Mouse (Mus musculus): ENCODE results near the gene Myom1. TPM values are rescaled to one million over a fixed set of nuclear protein-coding genes. Genes with fewer than 3 reads are reported as not detected.

Gene Myom1
- total and polyA plus RNA-seq, 2 experiments from 2014 or later: 238 to 392 TPM

GRCm38 (mm10) chr17:71053134-71053708, 50.8 kb downstream of the Myom1 start:
- no peaks in the 10 kb centered on the region for H3K4me1 ChIP-seq (ENCODE audit: control insufficient read depth, insufficient read depth)
- H3K4me2 ChIP-seq (ENCODE audit: low read depth, low read length): no peak overlapping the region
- H3K27me3 ChIP-seq (ENCODE audit: control insufficient read depth, insufficient read depth, low read length): no peaks in the 10 kb centered on the region
- 90% methylated on average over 6 of the region's 6 CpGs for WGBS
- H3K9me3 ChIP-seq (replicated peaks; ENCODE audit: control insufficient read depth, low read length): no peaks in the 10 kb centered on the region
- TF ChIP-seq CTCF (IDR thresholded peaks at IDR 0.05; ENCODE audit: low read depth): no peak
- no peak for TF ChIP-seq EP300 (IDR thresholded peaks at IDR 0.05; ENCODE audit: low read depth)
- peaks cover 76% of the 10 kb centered on the region for H3K36me3 ChIP-seq (replicated peaks; ENCODE audit: control insufficient read depth, insufficient read depth, low read length)
- ATAC-seq (ENCODE audit: insufficient read depth, low read depth): peak; percentile 10; the same call in 1 of the 2 replicates
- no peak overlapping the region for H3K27ac ChIP-seq (ENCODE audit: low read depth)
- no peak overlapping the region for H3K9ac ChIP-seq (replicated peaks; ENCODE audit: low read depth, low read length)
- DNase-seq (ENCODE audit: low spot score): no peak
- H3K4me3 ChIP-seq (ENCODE audit: low read depth, low read length): no peak overlapping the region

- Histone ChIP-seq H3K4me1 (ENCODE audit: control insufficient read depth, insufficient read depth) (no peaks in the 10 kb centered on the region), H3K4me2 (ENCODE audit: low read depth, low read length) (no peak overlapping the region), H3K27me3 (ENCODE audit: control insufficient read depth, insufficient read depth, low read length) (no peaks in the 10 kb centered on the region), H3K9me3 (replicated peaks; ENCODE audit: control insufficient read depth, low read length) (no peaks in the 10 kb centered on the region), H3K4me3 (ENCODE audit: low read depth, low read length) (no peak overlapping the region), H3K36me3 (replicated peaks; ENCODE audit: control insufficient read depth, insufficient read depth, low read length) (peaks cover 78% of the 10 kb centered on the region), H3K27ac (ENCODE audit: low read depth) (no peak overlapping the region), H3K9ac (replicated peaks; ENCODE audit: low read depth, low read length) (no peak overlapping the region)
- TF ChIP-seq CTCF (IDR thresholded peaks at IDR 0.05; ENCODE audit: low read depth): no peak
- no peak for TF ChIP-seq EP300 (IDR thresholded peaks at IDR 0.05; ENCODE audit: low read depth)
- no peak for ATAC-seq (ENCODE audit: insufficient read depth, low read depth)
- 70% methylated on average over 8 of the region's 8 CpGs for WGBS
- DNase-seq (ENCODE audit: low spot score): no peak
These were observed 52.9 kb downstream of the Myom1 start for GRCm38 (mm10) chr17:71055203-71055894.

- 46% methylated on average over 7 of the region's 7 CpGs for WGBS
- H3K9me3 ChIP-seq (replicated peaks; ENCODE audit: control insufficient read depth, low read length): no peaks in the 10 kb centered on the region
- no peak overlapping the region for H3K4me3 ChIP-seq (ENCODE audit: low read depth, low read length)
- no peak for DNase-seq (ENCODE audit: low spot score)
- TF ChIP-seq EP300 (IDR thresholded peaks at IDR 0.05; ENCODE audit: low read depth) (no peak), CTCF (IDR thresholded peaks at IDR 0.05; ENCODE audit: low read depth) (no peak)
- H3K27me3 ChIP-seq (ENCODE audit: control insufficient read depth, insufficient read depth, low read length): no peaks in the 10 kb centered on the region
- no peak overlapping the region for H3K4me2 ChIP-seq (ENCODE audit: low read depth, low read length)
- H3K9ac ChIP-seq (replicated peaks; ENCODE audit: low read depth, low read length): no peak overlapping the region
- no peak for ATAC-seq (ENCODE audit: insufficient read depth, low read depth)
- no peak overlapping the region for H3K27ac ChIP-seq (ENCODE audit: low read depth)
- H3K36me3 ChIP-seq (replicated peaks; ENCODE audit: control insufficient read depth, insufficient read depth, low read length): peaks cover 80% of the 10 kb centered on the region
- no peaks in the 10 kb centered on the region for H3K4me1 ChIP-seq (ENCODE audit: control insufficient read depth, insufficient read depth)
These were observed 54.0 kb downstream of the Myom1 start for GRCm38 (mm10) chr17:71056405-71056804.

GRCm38 (mm10) chr17:71057758-71058157, 55.3 kb downstream of the Myom1 start:
- no peak for ATAC-seq (ENCODE audit: insufficient read depth, low read depth)
- TF ChIP-seq EP300 (IDR thresholded peaks at IDR 0.05; ENCODE audit: low read depth) (no peak), CTCF (IDR thresholded peaks at IDR 0.05; ENCODE audit: low read depth) (no peak)
- peaks cover 87% of the 10 kb centered on the region for H3K36me3 ChIP-seq (replicated peaks; ENCODE audit: control insufficient read depth, insufficient read depth, low read length)

GRCm38 (mm10) chr17:71059213-71059612, 56.8 kb downstream of the Myom1 start:
- TF ChIP-seq EP300 (IDR thresholded peaks at IDR 0.05; ENCODE audit: low read depth): no peak
- TF ChIP-seq CTCF (IDR thresholded peaks at IDR 0.05; ENCODE audit: low read depth): no peak
- DNase-seq (ENCODE audit: low spot score): no peak
- Histone ChIP-seq H3K27me3 (ENCODE audit: control insufficient read depth, insufficient read depth, low read length) (no peaks in the 10 kb centered on the region), H3K4me2 (ENCODE audit: low read depth, low read length) (no peak overlapping the region), H3K4me3 (ENCODE audit: low read depth, low read length) (no peak overlapping the region), H3K36me3 (replicated peaks; ENCODE audit: control insufficient read depth, insufficient read depth, low read length) (peaks cover 87% of the 10 kb centered on the region), H3K9me3 (replicated peaks; ENCODE audit: control insufficient read depth, low read length) (no peaks in the 10 kb centered on the region), H3K27ac (ENCODE audit: low read depth) (no peak overlapping the region), H3K9ac (replicated peaks; ENCODE audit: low read depth, low read length) (no peak overlapping the region), H3K4me1 (ENCODE audit: control insufficient read depth, insufficient read depth) (no peaks in the 10 kb centered on the region)
- 84% methylated on average over 3 of the region's 3 CpGs for WGBS
- no peak for ATAC-seq (ENCODE audit: insufficient read depth, low read depth)

More at GRCm38 (mm10) chr17:71057758-71058157, 55.3 kb downstream of the Myom1 start:
- H3K4me2 ChIP-seq (ENCODE audit: low read depth, low read length): no peak overlapping the region
- no peak overlapping the region for H3K4me3 ChIP-seq (ENCODE audit: low read depth, low read length)
- no peak overlapping the region for H3K27ac ChIP-seq (ENCODE audit: low read depth)
- H3K9ac ChIP-seq (replicated peaks; ENCODE audit: low read depth, low read length): no peak overlapping the region
- no peak for DNase-seq (ENCODE audit: low spot score)
- 77% methylated on average over 3 of the region's 3 CpGs for WGBS
- H3K4me1 ChIP-seq (ENCODE audit: control insufficient read depth, insufficient read depth): no peaks in the 10 kb centered on the region
- H3K9me3 ChIP-seq (replicated peaks; ENCODE audit: control insufficient read depth, low read length): no peaks in the 10 kb centered on the region
- no peaks in the 10 kb centered on the region for H3K27me3 ChIP-seq (ENCODE audit: control insufficient read depth, insufficient read depth, low read length)
